Mouse (Mus musculus) bone marrow macrophage, adult 2 months (primary cell): ENCODE data around the gene Cxadr. TPM values are rescaled to one million over a fixed set of nuclear protein-coding genes. Genes with fewer than 3 reads are reported as not detected.

ENCODE experiments used
- H3K27ac ChIP-seq: 2 replicates; pipeline ENCODE4 v1.5.1; 2012; ENCODE audit warnings: low read depth, low read length; ENCODE audit not compliant: insufficient read depth
- H3K4me1 ChIP-seq: 2 replicates; pipeline ENCODE4 v1.6.1; 2012; ENCODE audit warnings: low read length; ENCODE audit not compliant: control insufficient read depth, insufficient read depth
- H3K4me3 ChIP-seq: 2 replicates; pipeline ENCODE4 v1.5.1; 2012; ENCODE audit warnings: mild to moderate bottlenecking, low read length, moderate library complexity; ENCODE audit not compliant: insufficient read depth
- CTCF ChIP-seq: IDR thresholded peaks from 2 replicates; pipeline ENCODE4 v1.5.1; 2012; ENCODE audit warnings: low read depth, mild to moderate bottlenecking, low read length, moderate library complexity
- POLR2A ChIP-seq: IDR thresholded peaks from 2 replicates; pipeline ENCODE4 v1.6.1; 2012; ENCODE audit warnings: mild to moderate bottlenecking, low read depth, low read length, borderline replicate concordance
- polyA plus RNA-seq: library from polyadenylated mRNA; stranded (reverse); fragments of >200 nt; gene quantifications from 2 replicates; pipeline ENCODE4 v1.2.4, GENCODE M21; 2012; ENCODE audit not compliant: missing spikeins, insufficient read depth, insufficient read length

Gene Cxadr
- polyA plus RNA-seq, 1 experiment = not detected

DNA sequence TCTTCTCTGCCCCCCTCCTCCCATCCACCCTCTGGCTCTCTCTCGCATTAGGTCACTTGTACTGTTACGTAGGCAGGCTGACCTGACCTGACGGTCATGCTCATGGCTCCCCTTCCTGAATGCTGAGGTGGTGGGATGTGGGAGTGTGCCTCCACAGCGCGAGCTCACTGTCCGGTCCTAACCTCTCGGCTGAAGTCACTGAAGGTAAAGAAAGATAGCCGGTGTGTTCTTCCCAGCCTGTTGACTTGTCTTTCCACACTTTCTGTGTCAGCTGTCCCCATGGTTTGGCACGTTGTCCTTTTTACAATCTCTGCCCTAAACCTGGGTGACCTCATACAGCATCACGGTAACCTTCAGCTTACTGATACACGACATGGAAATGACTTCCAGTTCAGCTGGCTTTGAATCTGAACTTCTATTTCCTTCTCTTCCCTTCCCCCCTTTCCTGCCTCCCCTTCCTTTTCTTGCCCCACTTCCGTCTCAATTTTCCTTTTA, 4.4 kb downstream of the Cxadr start:
- TF ChIP-seq POLR2A (no peak), CTCF (no peak)
- no peaks in the 10 kb centered on the region for H3K4me1 ChIP-seq
- H3K4me3 ChIP-seq = no peak overlapping the region
- H3K27ac ChIP-seq = no peak overlapping the region

DNA sequence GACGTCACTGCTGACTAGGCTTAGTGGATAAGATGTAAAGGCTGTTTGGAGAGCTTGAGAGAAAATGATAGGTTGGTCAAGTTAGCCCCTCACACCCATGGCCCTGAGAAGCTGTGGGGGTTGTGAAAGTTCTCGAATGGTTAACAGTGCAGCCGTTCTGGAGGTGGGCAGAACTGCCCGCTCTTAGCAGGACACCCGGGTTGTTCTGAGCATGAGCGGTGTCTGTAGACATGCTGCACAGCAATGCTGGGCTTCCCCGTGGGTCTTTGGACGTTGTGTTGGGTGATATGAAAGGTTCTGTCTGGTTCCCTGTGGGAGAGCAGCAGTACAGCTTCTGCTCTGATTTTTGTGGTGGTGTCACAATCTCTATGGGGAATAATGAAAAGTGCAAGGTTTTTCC, 5.3 kb downstream of the Cxadr start:
- H3K27ac ChIP-seq = no peak overlapping the region
- TF ChIP-seq POLR2A (no peak), CTCF (no peak)
- no peaks in the 10 kb centered on the region for H3K4me1 ChIP-seq
- H3K4me3 ChIP-seq = no peak overlapping the region

DNA sequence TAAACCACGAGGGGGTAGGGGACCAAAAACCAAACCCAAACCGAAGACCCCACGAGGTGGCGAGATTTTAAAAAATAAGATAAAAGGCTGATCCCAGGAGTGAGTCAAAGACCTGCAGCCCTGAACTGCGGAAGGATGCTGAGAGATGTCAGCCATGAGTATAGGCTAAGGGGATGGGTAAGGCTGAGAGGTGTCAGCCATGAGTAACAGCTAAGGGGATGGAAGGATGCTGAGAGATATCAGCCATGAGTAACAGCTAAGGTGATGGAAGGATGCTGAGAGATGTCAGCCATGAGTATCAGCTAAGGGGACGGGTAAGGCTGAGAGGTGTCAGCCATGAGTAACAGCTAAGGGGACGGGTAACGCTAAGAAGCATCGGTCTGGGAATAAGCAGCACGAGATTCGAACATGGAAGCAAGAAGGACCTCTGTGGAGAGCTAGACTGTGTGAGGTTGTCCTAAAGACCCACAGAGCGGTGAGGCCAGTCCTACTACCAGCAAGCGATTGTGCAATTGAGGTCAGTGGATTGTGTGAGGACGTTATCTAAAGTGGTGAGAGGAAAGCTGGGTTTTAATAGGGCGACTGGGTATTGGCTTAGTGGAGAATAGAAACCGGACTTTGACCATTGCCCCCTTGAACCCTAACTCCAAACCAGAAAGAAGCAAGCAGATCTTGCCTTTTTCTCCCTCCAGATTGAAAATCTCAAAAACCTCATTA, 6.3 kb downstream of the Cxadr start:
- TF ChIP-seq POLR2A = no peak
- no peak for TF ChIP-seq CTCF
- Histone ChIP-seq H3K4me3 (no peak overlapping the region), H3K4me1 (no peaks in the 10 kb centered on the region), H3K27ac (no peak overlapping the region)

- Histone ChIP-seq H3K4me1 (no peaks in the 10 kb centered on the region), H3K4me3 (no peak overlapping the region), H3K27ac (no peak overlapping the region)
- TF ChIP-seq CTCF (no peak), POLR2A (no peak)
Observed at GRCm38 (mm10) chr16:78309258-78309657, 8.0 kb downstream of the Cxadr start.

- no peaks in the 10 kb centered on the region for H3K4me1 ChIP-seq
- TF ChIP-seq POLR2A (no peak), CTCF (no peak)
- no peak overlapping the region for H3K27ac ChIP-seq
- H3K4me3 ChIP-seq = no peak overlapping the region
Observed at GRCm38 (mm10) chr16:78313135-78313887, 12.0 kb downstream of the Cxadr start.

GRCm38 (mm10) chr16:78314026-78314425, 12.7 kb downstream of the Cxadr start:
- H3K27ac ChIP-seq = no peak overlapping the region
- no peaks in the 10 kb centered on the region for H3K4me1 ChIP-seq
- no peak overlapping the region for H3K4me3 ChIP-seq
- no peak for TF ChIP-seq POLR2A
- TF ChIP-seq CTCF = no peak

DNA sequence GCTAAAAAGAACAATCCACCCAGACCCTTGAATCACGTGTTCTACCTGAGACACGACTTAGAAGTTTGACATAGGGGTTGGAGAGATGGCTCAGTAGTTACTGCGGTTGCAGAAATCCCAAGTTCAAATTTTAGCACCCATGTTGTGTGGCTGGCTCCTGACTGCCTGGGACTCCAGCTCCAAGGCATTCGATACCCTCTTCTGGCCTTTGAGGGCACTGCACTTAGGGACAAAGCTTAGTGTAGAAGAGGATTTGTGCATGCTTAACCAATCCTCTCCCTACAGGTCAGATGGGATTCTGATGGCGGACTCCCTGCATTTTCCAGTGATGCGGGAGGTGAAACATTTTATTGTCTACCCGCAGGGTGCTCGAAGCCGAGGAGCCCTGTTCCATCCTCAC, 15.6 kb downstream of the Cxadr start:
- no peak overlapping the region for H3K27ac ChIP-seq
- TF ChIP-seq POLR2A (no peak), CTCF (peak; percentile 38)
- H3K4me1 ChIP-seq = no peaks in the 10 kb centered on the region
- no peak overlapping the region for H3K4me3 ChIP-seq

DNA sequence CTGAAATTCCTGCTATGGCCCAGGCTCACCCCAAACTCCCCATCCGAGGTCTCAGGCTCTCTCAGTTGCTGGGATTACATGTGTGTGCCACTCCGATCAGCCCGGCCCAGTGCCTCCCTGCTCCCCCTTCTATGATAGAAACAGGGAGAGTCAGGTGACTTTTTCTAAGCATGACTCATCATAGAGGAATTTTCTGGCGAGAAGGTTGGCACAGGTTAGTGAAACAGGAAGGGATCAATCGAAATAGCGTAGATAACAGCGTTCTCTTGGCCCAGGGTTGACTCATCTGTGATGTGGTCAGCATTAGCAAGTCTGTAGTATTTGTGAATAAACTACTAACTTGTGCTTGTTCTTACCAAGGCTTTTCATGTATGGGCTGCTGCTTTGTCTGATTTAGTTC, 16.7 kb downstream of the Cxadr start:
- TF ChIP-seq POLR2A = no peak
- no peak for TF ChIP-seq CTCF
- H3K4me1 ChIP-seq = no peaks in the 10 kb centered on the region
- no peak overlapping the region for H3K4me3 ChIP-seq
- no peak overlapping the region for H3K27ac ChIP-seq

DNA sequence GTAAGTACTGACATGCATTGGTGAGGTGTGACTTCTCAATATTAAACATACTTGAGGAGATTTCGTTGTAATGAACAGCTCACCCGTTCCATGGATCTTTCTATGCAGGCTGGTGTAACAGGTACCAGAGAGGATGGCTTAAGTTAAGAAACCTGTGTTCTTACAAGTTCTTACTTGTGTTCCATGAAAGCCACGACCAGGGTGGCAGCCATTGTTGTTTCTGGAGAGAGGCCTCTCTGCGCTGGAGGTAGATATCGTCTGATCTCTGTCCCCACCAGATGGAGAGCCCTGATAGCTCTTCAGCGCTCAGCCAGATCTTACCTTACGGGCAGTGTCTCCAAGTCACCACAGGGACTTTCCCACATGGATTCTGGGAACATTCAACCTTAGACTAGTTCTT, 18.4 kb downstream of the Cxadr start:
- TF ChIP-seq CTCF = no peak
- TF ChIP-seq POLR2A = no peak
- Histone ChIP-seq H3K27ac (no peak overlapping the region), H3K4me1 (no peaks in the 10 kb centered on the region), H3K4me3 (no peak overlapping the region)

- Histone ChIP-seq H3K27ac (no peak overlapping the region), H3K4me3 (no peak overlapping the region), H3K4me1 (no peaks in the 10 kb centered on the region)
- TF ChIP-seq POLR2A (no peak), CTCF (no peak)
Observed at GRCm38 (mm10) chr16:78321559-78321958, 20.3 kb downstream of the Cxadr start.
